Mouse (Mus musculus): ENCODE measurements around the gene Vmn2r48.
"Not testable (repeated sequence)": the region's sequence is repeated elsewhere in the genome, so short reads cannot be mapped to it uniquely, and the experiment has no call there.

Gene Vmn2r48

DNA sequence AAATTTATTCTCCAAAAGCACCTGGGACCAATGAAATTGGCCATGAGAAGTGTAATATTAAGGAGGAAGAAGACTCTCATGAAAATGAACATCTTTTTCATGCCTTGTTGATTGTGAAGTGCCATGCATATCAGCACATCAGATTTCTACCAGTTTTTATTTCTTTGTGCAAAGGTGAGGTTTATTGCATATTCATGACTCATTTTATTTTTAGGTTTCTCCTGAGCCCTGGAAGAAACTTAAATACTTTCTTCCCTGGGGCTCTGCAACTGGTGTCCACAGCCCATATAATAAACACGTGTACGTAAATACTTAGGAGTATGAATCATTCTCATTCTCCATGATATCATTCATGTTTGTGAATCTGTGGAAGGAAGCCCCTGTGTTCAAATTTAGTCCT lies at the start of gene Vmn2r48:
Vmn2r48 (minus strand) TSS at position 101 of the 400 bp plus-strand sequence.
- ATAC-seq (ENCODE audit: insufficient number of reproducible peaks, low FRiP score, low TSS enrichment): not testable (repeated sequence)

DNA sequence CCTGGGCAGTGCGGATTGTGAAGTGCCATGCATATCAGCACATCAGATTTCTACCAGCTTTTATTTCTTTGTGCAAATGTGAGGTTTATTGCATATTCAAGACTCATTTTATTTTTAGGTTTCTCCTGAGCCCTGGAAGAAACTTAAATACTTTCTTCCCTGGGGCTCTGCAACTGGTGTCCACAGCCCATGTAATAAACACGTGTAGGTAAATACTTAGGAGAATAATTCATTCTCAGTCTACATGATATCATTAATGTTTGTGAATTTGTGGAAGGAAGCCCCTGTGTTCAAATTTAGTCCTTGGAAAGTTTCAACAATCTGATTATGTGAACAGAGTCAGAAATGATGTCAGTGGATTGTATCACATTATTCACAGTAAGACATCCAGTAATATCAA lies 38.8 kb upstream of the Vmn2r48 start, which contains the start of gene Vmn2r49:
Vmn2r49 (minus strand) TSS at position 101 of the 400 bp plus-strand sequence.
- ATAC-seq (ENCODE audit: insufficient number of reproducible peaks, low FRiP score, low TSS enrichment): not testable (repeated sequence)

Measured in cerebellum, adult (tissue).